Mouse (Mus musculus): ENCODE data around the gene Thumpd1. TPM values are rescaled to one million over a fixed set of nuclear protein-coding genes. Genes with fewer than 3 reads are reported as not detected.
"Not testable (repeated sequence)": the region's sequence is repeated elsewhere in the genome, so short reads cannot be mapped to it uniquely, and the experiment has no call there.

The Thumpd1 gene
- polyA plus RNA-seq, 1 experiment from 2014 or later, result 57.9 TPM

DNA sequence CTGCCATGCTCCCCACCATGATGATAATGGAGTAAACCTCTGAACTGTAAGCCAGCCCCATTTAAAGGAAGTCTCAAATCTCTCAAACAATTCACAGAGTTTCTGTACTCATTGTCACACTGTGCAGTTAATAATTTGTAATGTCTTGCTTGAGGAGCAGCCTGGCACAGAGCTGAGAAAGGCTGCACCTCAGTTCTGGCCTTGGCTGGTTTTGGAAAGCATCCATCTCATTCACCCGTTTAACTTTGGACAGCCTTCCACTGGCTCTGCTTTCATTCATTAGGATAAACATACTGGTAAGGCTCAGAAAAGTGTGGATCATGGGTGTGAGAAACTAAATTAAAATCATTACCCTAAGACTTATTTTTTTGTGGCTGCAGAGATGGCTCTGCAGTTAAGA, 25.3 kb upstream of the Thumpd1 start:
- peaks cover 3% of the 10 kb centered on the region; the same call in 1 of the 2 replicates for H3K27me3 ChIP-seq (ENCODE audit: control insufficient read depth, insufficient read depth, low read length)
- no peak overlapping the region for H3K4me3 ChIP-seq (ENCODE audit: low read length)
- H3K9ac ChIP-seq (ENCODE audit: low read length), result no peak overlapping the region
- no peaks in the 10 kb centered on the region for H3K36me3 ChIP-seq (ENCODE audit: control insufficient read depth, insufficient read depth)
- no peaks in the 10 kb centered on the region for H3K9me3 ChIP-seq (replicated peaks; ENCODE audit: control insufficient read depth, low read length)
- no peak overlapping the region for H3K4me2 ChIP-seq (ENCODE audit: low read depth, low read length)
- peaks cover 4% of the 10 kb centered on the region for H3K4me1 ChIP-seq (ENCODE audit: control insufficient read depth, insufficient read depth, low read length)
- WGBS, result 76% methylated on average over 1 of the region's 1 CpGs
- ATAC-seq (replicated peaks; ENCODE audit: extremely low read depth, insufficient read depth, low FRiP score), result no peak
- H3K27ac ChIP-seq (ENCODE audit: low read length), result no peak overlapping the region

DNA sequence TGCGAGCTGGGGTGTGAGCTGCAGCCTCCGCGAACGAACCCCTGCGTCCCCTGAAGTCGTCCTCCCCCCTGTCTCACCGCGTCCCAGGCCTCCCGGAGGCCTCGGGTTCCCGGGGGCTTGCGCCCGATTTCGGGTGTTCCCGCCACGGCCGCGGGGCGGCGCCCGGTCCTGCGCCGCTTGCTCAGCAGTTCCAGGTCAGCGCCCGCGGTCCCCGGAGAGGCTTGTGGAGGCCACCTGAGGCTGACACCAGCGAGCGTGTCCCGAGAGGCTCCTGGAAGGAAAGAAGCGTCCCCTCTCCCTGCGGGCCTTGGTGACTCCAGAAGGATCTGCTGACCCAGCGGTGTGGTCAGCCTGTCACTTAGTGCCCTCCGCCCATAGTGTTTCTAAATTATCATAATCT, 23.7 kb upstream of the Thumpd1 start:
- Histone ChIP-seq H3K27ac (ENCODE audit: low read length) (no peak overlapping the region), H3K27me3 (ENCODE audit: control insufficient read depth, insufficient read depth, low read length) (peaks cover 3% of the 10 kb centered on the region; the same call in 1 of the 2 replicates), H3K4me3 (ENCODE audit: low read length) (peak overlapping the region; percentile 22), H3K4me1 (ENCODE audit: control insufficient read depth, insufficient read depth, low read length) (peaks cover 4% of the 10 kb centered on the region), H3K4me2 (ENCODE audit: low read depth, low read length) (peak overlapping the region; percentile 50), H3K9ac (ENCODE audit: low read length) (0 out of 2 replicates have a peak overlapping the region, but pooled peaks have one; percentile 27), H3K9me3 (replicated peaks; ENCODE audit: control insufficient read depth, low read length) (no peaks in the 10 kb centered on the region), H3K36me3 (ENCODE audit: control insufficient read depth, insufficient read depth) (no peaks in the 10 kb centered on the region)
- no peak for ATAC-seq (replicated peaks; ENCODE audit: extremely low read depth, insufficient read depth, low FRiP score)
- WGBS, result 6% methylated on average over 34 of the region's 34 CpGs

GRCm38 (mm10) chr7:119739798-119740468, 19.3 kb upstream of the Thumpd1 start:
- Histone ChIP-seq H3K4me3 (ENCODE audit: low read length) (peak overlapping the region; percentile 42), H3K4me2 (ENCODE audit: low read depth, low read length) (peak overlapping the region; percentile 62)
- not testable (repeated sequence) for H3K9me3 ChIP-seq (replicated peaks; ENCODE audit: control insufficient read depth, low read length); H3K4me1 ChIP-seq (ENCODE audit: control insufficient read depth, insufficient read depth, low read length); H3K27ac ChIP-seq (ENCODE audit: low read length); H3K36me3 ChIP-seq (ENCODE audit: control insufficient read depth, insufficient read depth); H3K27me3 ChIP-seq (ENCODE audit: control insufficient read depth, insufficient read depth, low read length); H3K9ac ChIP-seq (ENCODE audit: low read length); ATAC-seq (replicated peaks; ENCODE audit: extremely low read depth, insufficient read depth, low FRiP score)
- under 1% methylated on average over 19 of the region's 44 CpGs for WGBS

DNA sequence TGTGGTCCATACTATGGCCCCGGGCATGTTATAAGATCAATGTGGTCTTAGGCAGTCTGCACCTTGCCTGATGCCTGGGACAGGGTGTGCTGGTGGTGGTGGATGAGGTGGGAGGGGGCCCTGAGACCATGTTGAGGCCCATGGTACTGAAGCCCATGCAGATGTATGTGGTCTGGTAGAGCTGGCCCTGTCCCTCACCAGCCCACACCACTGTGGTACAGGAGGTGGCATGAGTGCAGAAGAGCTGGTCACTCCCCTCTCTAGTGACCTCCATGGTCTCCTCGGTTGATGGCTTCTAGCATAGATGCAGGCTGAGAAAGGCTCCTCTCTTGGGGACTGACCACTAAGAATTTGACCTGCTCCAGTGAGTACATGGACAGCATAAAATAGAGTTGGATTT, 18.3 kb upstream of the Thumpd1 start:
- no peaks in the 10 kb centered on the region for H3K4me1 ChIP-seq (ENCODE audit: control insufficient read depth, insufficient read depth, low read length)
- no peak for ATAC-seq (replicated peaks; ENCODE audit: extremely low read depth, insufficient read depth, low FRiP score)
- H3K36me3 ChIP-seq (ENCODE audit: control insufficient read depth, insufficient read depth), result no peaks in the 10 kb centered on the region
- no peak overlapping the region for H3K9ac ChIP-seq (ENCODE audit: low read length)
- H3K4me3 ChIP-seq (ENCODE audit: low read length), result no peak overlapping the region
- H3K27me3 ChIP-seq (ENCODE audit: control insufficient read depth, insufficient read depth, low read length), result peaks cover under 1% of the 10 kb centered on the region; the same call in 1 of the 2 replicates
- H3K4me2 ChIP-seq (ENCODE audit: low read depth, low read length), result no peak overlapping the region
- no peaks in the 10 kb centered on the region; the same call in 1 of the 2 replicates for H3K9me3 ChIP-seq (replicated peaks; ENCODE audit: control insufficient read depth, low read length)
- WGBS, result 69% methylated on average over 2 of the region's 2 CpGs
- no peak overlapping the region for H3K27ac ChIP-seq (ENCODE audit: low read length)

GRCm38 (mm10) chr7:119731262-119731661, 10.7 kb upstream of the Thumpd1 start:
- 82% methylated on average over 4 of the region's 4 CpGs for WGBS
- not testable (repeated sequence) for H3K4me3 ChIP-seq (ENCODE audit: low read length); H3K4me1 ChIP-seq (ENCODE audit: control insufficient read depth, insufficient read depth, low read length); H3K4me2 ChIP-seq (ENCODE audit: low read depth, low read length); H3K36me3 ChIP-seq (ENCODE audit: control insufficient read depth, insufficient read depth); ATAC-seq (replicated peaks; ENCODE audit: extremely low read depth, insufficient read depth, low FRiP score); H3K27ac ChIP-seq (ENCODE audit: low read length); H3K27me3 ChIP-seq (ENCODE audit: control insufficient read depth, insufficient read depth, low read length); H3K9me3 ChIP-seq (replicated peaks; ENCODE audit: control insufficient read depth, low read length); H3K9ac ChIP-seq (ENCODE audit: low read length)

- 89% methylated on average over 2 of the region's 2 CpGs for WGBS
- H3K27me3 ChIP-seq (ENCODE audit: control insufficient read depth, insufficient read depth, low read length), result no peaks in the 10 kb centered on the region
- H3K27ac ChIP-seq (ENCODE audit: low read length), result no peak overlapping the region
Measured at GRCm38 (mm10) chr7:119727621-119728020, 7.0 kb upstream of the Thumpd1 start.

GRCm38 (mm10) chr7:119720947-119721310, 331 bp upstream of the Thumpd1 start:
- Histone ChIP-seq H3K9ac (ENCODE audit: low read length) (peak overlapping the region; percentile 89), H3K9me3 (replicated peaks; ENCODE audit: control insufficient read depth, low read length) (no peaks in the 10 kb centered on the region), H3K36me3 (ENCODE audit: control insufficient read depth, insufficient read depth) (peaks cover 25% of the 10 kb centered on the region), H3K27ac (ENCODE audit: low read length) (0 out of 2 replicates have a peak overlapping the region, but pooled peaks have one; percentile 51), H3K27me3 (ENCODE audit: control insufficient read depth, insufficient read depth, low read length) (no peaks in the 10 kb centered on the region), H3K4me2 (ENCODE audit: low read depth, low read length) (peak overlapping the region; percentile 88), H3K4me1 (ENCODE audit: control insufficient read depth, insufficient read depth, low read length) (peaks cover 10% of the 10 kb centered on the region), H3K4me3 (ENCODE audit: low read length) (peak overlapping the region; percentile 92)
- 14% methylated on average over 8 of the region's 8 CpGs for WGBS
- ATAC-seq (replicated peaks; ENCODE audit: extremely low read depth, insufficient read depth, low FRiP score), result no peak

More at GRCm38 (mm10) chr7:119727621-119728020, 7.0 kb upstream of the Thumpd1 start:
- H3K9ac ChIP-seq (ENCODE audit: low read length), result no peak overlapping the region
- no peak overlapping the region for H3K4me3 ChIP-seq (ENCODE audit: low read length)
- peaks cover 2% of the 10 kb centered on the region; the same call in 1 of the 2 replicates for H3K9me3 ChIP-seq (replicated peaks; ENCODE audit: control insufficient read depth, low read length)
- no peaks in the 10 kb centered on the region for H3K4me1 ChIP-seq (ENCODE audit: control insufficient read depth, insufficient read depth, low read length)
- ATAC-seq (replicated peaks; ENCODE audit: extremely low read depth, insufficient read depth, low FRiP score), result no peak
- H3K4me2 ChIP-seq (ENCODE audit: low read depth, low read length), result no peak overlapping the region
- H3K36me3 ChIP-seq (ENCODE audit: control insufficient read depth, insufficient read depth), result no peaks in the 10 kb centered on the region

DNA sequence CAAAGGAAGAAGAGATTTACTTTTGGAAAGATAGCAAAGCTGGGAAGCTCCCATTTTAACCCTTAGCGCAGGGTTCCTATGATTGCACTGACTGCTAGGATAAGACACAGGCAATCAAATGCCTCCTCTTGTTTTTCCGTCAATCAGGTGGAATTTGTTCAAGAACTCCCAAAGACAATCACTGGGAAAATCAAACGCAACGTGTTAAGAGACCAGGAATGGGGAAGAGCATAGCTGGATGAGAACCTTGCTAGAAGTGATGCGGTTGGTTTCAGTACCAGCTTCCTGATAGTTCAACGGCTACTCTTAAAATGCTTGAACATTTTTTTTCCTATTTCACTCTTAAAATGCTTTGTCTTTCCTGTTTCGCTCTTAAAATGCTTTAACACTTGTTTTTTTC, 6.5 kb downstream of the Thumpd1 start:
- Histone ChIP-seq H3K27me3 (ENCODE audit: control insufficient read depth, insufficient read depth, low read length) (no peaks in the 10 kb centered on the region), H3K36me3 (ENCODE audit: control insufficient read depth, insufficient read depth) (peaks cover 35% of the 10 kb centered on the region), H3K4me3 (ENCODE audit: low read length) (no peak overlapping the region), H3K9ac (ENCODE audit: low read length) (no peak overlapping the region), H3K4me1 (ENCODE audit: control insufficient read depth, insufficient read depth, low read length) (no peaks in the 10 kb centered on the region), H3K27ac (ENCODE audit: low read length) (no peak overlapping the region), H3K9me3 (replicated peaks; ENCODE audit: control insufficient read depth, low read length) (no peaks in the 10 kb centered on the region), H3K4me2 (ENCODE audit: low read depth, low read length) (no peak overlapping the region)
- 87% methylated on average over 7 of the region's 7 CpGs for WGBS
- ATAC-seq (replicated peaks; ENCODE audit: extremely low read depth, insufficient read depth, low FRiP score), result no peak

- Histone ChIP-seq H3K4me1 (ENCODE audit: control insufficient read depth, insufficient read depth, low read length) (no peaks in the 10 kb centered on the region), H3K9ac (ENCODE audit: low read length) (no peak overlapping the region), H3K27me3 (ENCODE audit: control insufficient read depth, insufficient read depth, low read length) (no peaks in the 10 kb centered on the region), H3K4me3 (ENCODE audit: low read length) (no peak overlapping the region), H3K27ac (ENCODE audit: low read length) (no peak overlapping the region), H3K9me3 (replicated peaks; ENCODE audit: control insufficient read depth, low read length) (no peaks in the 10 kb centered on the region), H3K4me2 (ENCODE audit: low read depth, low read length) (no peak overlapping the region), H3K36me3 (ENCODE audit: control insufficient read depth, insufficient read depth) (no peaks in the 10 kb centered on the region)
- 73% methylated on average over 1 of the region's 1 CpGs for WGBS
- ATAC-seq (replicated peaks; ENCODE audit: extremely low read depth, insufficient read depth, low FRiP score), result no peak
Measured at GRCm38 (mm10) chr7:119694926-119695325, 25.7 kb downstream of the Thumpd1 start.

All from heart, embryonic 16.5 days (tissue).